Mouse (Mus musculus) c-Kit-positive CD71-positive TER-119-negative erythroid progenitor cells, embryonic 14.5 days (primary cell): Measurements from ENCODE around the gene Ndc80.
"Not testable (repeated sequence)": the region's sequence is repeated elsewhere in the genome, so short reads cannot be mapped to it uniquely, and the experiment has no call there.

Experiments used
- DNase-seq: peaks from one replicate; pipeline ENCODE4 v3.0.0-alpha.2; 2013; ENCODE audit warnings: low read depth

The Ndc80 gene

GRCm38 (mm10) chr17:71526711-71527564 is at the start of gene Ndc80:
TSS of gene Ndc80 (minus strand) at chr17:71526857.
- peak; percentile 76 for DNase-seq

GRCm38 (mm10) chr17:71561631-71562030 is 35.0 kb upstream of the Ndc80 start:
- peak; percentile 34 for DNase-seq

GRCm38 (mm10) chr17:71552901-71553300 is 26.2 kb upstream of the Ndc80 start:
- no peak for DNase-seq

GRCm38 (mm10) chr17:71551757-71552451 is 25.2 kb upstream of the Ndc80 start, which contains the start of gene Spdya:
TSS of gene Spdya (plus strand) at chr17:71552061.
- DNase-seq: peak; percentile 76

GRCm38 (mm10) chr17:71551350-71551749 is 24.7 kb upstream of the Ndc80 start:
- DNase-seq: no peak

- no peak for DNase-seq
Measured at GRCm38 (mm10) chr17:71548586-71548985, 21.9 kb upstream of the Ndc80 start.

- no peak for DNase-seq
Measured at GRCm38 (mm10) chr17:71537164-71537563, 10.5 kb upstream of the Ndc80 start.

- not testable (repeated sequence) for DNase-seq
Measured at GRCm38 (mm10) chr17:71535595-71535994, 8.9 kb upstream of the Ndc80 start.

- DNase-seq: no peak
Measured at GRCm38 (mm10) chr17:71528042-71528441, 1.4 kb upstream of the Ndc80 start.

- peak; percentile 37 for DNase-seq
Measured at GRCm38 (mm10) chr17:71526302-71526708, 352 bp downstream of the Ndc80 start.

- peak; percentile 25 for DNase-seq
Measured at GRCm38 (mm10) chr17:71510297-71510696, 16.4 kb downstream of the Ndc80 start.

- no peak for DNase-seq
Measured at GRCm38 (mm10) chr17:71506832-71507231, 19.8 kb downstream of the Ndc80 start.

GRCm38 (mm10) chr17:71495784-71496183 is 30.9 kb downstream of the Ndc80 start:
- no peak for DNase-seq

GRCm38 (mm10) chr17:71491332-71491686 is 35.3 kb downstream of the Ndc80 start:
- no peak for DNase-seq

- DNase-seq: peak; percentile 62
Measured at GRCm38 (mm10) chr17:71490666-71491331, 35.9 kb downstream of the Ndc80 start.

- DNase-seq: peak; percentile 29
Measured at GRCm38 (mm10) chr17:71489703-71490461, 36.8 kb downstream of the Ndc80 start.

- DNase-seq: peak; percentile 32
Measured at GRCm38 (mm10) chr17:71486231-71486851, 40.3 kb downstream of the Ndc80 start.

GRCm38 (mm10) chr17:71485791-71486230 is 40.8 kb downstream of the Ndc80 start:
- no peak for DNase-seq

- DNase-seq: no peak
Measured at GRCm38 (mm10) chr17:71484711-71485110, 41.9 kb downstream of the Ndc80 start.

GRCm38 (mm10) chr17:71483418-71484060 is 43.1 kb downstream of the Ndc80 start:
- DNase-seq: no peak
